Mouse (Mus musculus): ENCODE results near the gene Hist1h4i. TPM values are rescaled to one million over a fixed set of nuclear protein-coding genes. Genes with fewer than 3 reads are reported as not detected.
"Not testable (repeated sequence)": the region's sequence is repeated elsewhere in the genome, so short reads cannot be mapped to it uniquely, and the experiment has no call there.

Gene Hist1h4i
- 29.4 and 30.2 TPM in 2 replicates for polyA plus RNA-seq (2014; fragmentation: Nextera tagmentation; extraction: Ambion mirVana)

DNA sequence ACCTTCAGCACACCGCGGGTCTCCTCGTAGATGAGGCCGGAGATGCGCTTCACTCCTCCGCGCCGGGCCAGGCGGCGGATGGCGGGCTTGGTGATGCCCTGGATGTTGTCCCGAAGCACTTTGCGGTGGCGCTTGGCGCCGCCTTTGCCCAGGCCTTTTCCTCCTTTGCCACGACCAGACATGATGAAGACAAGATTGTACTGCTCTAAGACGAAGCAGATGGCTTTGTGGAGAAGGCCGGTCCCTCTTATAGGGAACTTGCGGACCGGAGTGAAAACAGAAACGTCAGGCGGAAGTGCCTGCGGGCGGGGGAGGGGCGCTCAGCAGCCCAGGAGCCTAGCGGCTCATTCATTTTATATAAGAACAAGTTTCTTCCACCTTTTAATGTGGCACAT is at the start of gene Hist1h4i:
Hist1h4i (minus strand) TSS at position 221 of the 395 bp plus-strand sequence.
- under 1% methylated on average over 22 of the region's 27 CpGs for WGBS
- Histone ChIP-seq H3K9ac (ENCODE audit: low read length) (peak within 1 kb of the TSS; percentile 74), H3K4me3 (ENCODE audit: low read depth, low read length) (peak within 1 kb of the TSS; percentile 33), H3K4me2 (ENCODE audit: low read depth, severe bottlenecking) (peak within 1 kb of the TSS; percentile 69), H3K27ac (replicated peaks; ENCODE audit: low read depth, low read length) (peak within 1 kb of the TSS; percentile 88)
- H3K36me3 ChIP-seq (ENCODE audit: control insufficient read depth, insufficient read depth, low read length); H3K9me3 ChIP-seq (ENCODE audit: control insufficient read depth, low read length); H3K4me1 ChIP-seq (ENCODE audit: control insufficient read depth, insufficient read depth, low read length); H3K27me3 ChIP-seq (ENCODE audit: control insufficient read depth, insufficient read depth, low read length): not testable (repeated sequence)
- peak; percentile 63 for ATAC-seq (ENCODE audit: insufficient number of reproducible peaks, low FRiP score, low TSS enrichment, low read depth)
- peak; percentile 98 for DNase-seq (ENCODE audit: low spot score)

- H3K4me1 ChIP-seq (ENCODE audit: control insufficient read depth, insufficient read depth, low read length); H3K9me3 ChIP-seq (ENCODE audit: control insufficient read depth, low read length); H3K4me3 ChIP-seq (ENCODE audit: low read depth, low read length); ATAC-seq (ENCODE audit: insufficient number of reproducible peaks, low FRiP score, low TSS enrichment, low read depth); H3K36me3 ChIP-seq (ENCODE audit: control insufficient read depth, insufficient read depth, low read length); DNase-seq (ENCODE audit: low spot score); H3K27me3 ChIP-seq (ENCODE audit: control insufficient read depth, insufficient read depth, low read length); H3K4me2 ChIP-seq (ENCODE audit: low read depth, severe bottlenecking); H3K9ac ChIP-seq (ENCODE audit: low read length); H3K27ac ChIP-seq (replicated peaks; ENCODE audit: low read depth, low read length): not testable (repeated sequence)
- 83% methylated on average over 1 of the region's 1 CpGs for WGBS
Measured at GRCm38 (mm10) chr13:22084140-22084539, 43.0 kb upstream of the Hist1h4i start, which contains the start of gene Vmn1r188. Gene Vmn1r188, plus strand, starts transcription at chr13:22084440.

DNA sequence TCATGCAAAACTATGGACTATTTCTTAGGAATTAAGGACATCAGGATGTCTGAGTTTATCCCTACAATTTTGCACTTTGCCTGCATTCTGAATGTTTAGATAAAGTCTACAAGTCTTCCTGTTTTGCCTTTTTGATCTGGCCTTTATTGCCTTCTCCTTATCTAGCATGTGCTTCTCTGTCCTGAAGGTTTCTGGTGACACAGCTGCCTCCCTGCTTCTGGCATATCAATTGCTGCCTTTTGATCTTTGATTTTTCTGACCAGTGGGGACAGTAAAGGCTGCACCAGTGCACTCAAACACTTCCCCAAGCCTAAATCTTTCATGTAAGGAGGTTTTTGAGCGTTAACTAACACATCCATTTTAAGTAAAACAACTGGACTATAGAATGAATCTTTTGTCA is 22.3 kb upstream of the Hist1h4i start:
- Histone ChIP-seq H3K27ac (replicated peaks; ENCODE audit: low read depth, low read length) (no peak overlapping the region), H3K9ac (ENCODE audit: low read length) (no peak overlapping the region), H3K9me3 (ENCODE audit: control insufficient read depth, low read length) (no peaks in the 10 kb centered on the region), H3K4me1 (ENCODE audit: control insufficient read depth, insufficient read depth, low read length) (no peaks in the 10 kb centered on the region), H3K36me3 (ENCODE audit: control insufficient read depth, insufficient read depth, low read length) (no peaks in the 10 kb centered on the region), H3K4me2 (ENCODE audit: low read depth, severe bottlenecking) (no peak overlapping the region), H3K4me3 (ENCODE audit: low read depth, low read length) (no peak overlapping the region), H3K27me3 (ENCODE audit: control insufficient read depth, insufficient read depth, low read length) (no peaks in the 10 kb centered on the region)
- WGBS, result 53% methylated on average over 1 of the region's 1 CpGs
- DNase-seq (ENCODE audit: low spot score), result no peak
- no peak for ATAC-seq (ENCODE audit: insufficient number of reproducible peaks, low FRiP score, low TSS enrichment, low read depth)

GRCm38 (mm10) chr13:22061422-22061821 is 20.3 kb upstream of the Hist1h4i start:
- no peaks in the 10 kb centered on the region for H3K4me1 ChIP-seq (ENCODE audit: control insufficient read depth, insufficient read depth, low read length)
- H3K9ac ChIP-seq (ENCODE audit: low read length), result no peak overlapping the region
- 77% methylated on average over 1 of the region's 1 CpGs for WGBS
- H3K27ac ChIP-seq (replicated peaks; ENCODE audit: low read depth, low read length), result no peak overlapping the region
- no peak for DNase-seq (ENCODE audit: low spot score)
- H3K27me3 ChIP-seq (ENCODE audit: control insufficient read depth, insufficient read depth, low read length), result no peaks in the 10 kb centered on the region
- no peaks in the 10 kb centered on the region for H3K36me3 ChIP-seq (ENCODE audit: control insufficient read depth, insufficient read depth, low read length)
- no peak overlapping the region for H3K4me3 ChIP-seq (ENCODE audit: low read depth, low read length)
- H3K9me3 ChIP-seq (ENCODE audit: control insufficient read depth, low read length), result no peaks in the 10 kb centered on the region
- no peak overlapping the region for H3K4me2 ChIP-seq (ENCODE audit: low read depth, severe bottlenecking)
- ATAC-seq (ENCODE audit: insufficient number of reproducible peaks, low FRiP score, low TSS enrichment, low read depth), result no peak

- H3K27ac ChIP-seq (replicated peaks; ENCODE audit: low read depth, low read length), result no peak overlapping the region
- no peaks in the 10 kb centered on the region for H3K4me1 ChIP-seq (ENCODE audit: control insufficient read depth, insufficient read depth, low read length)
- 100% methylated on average over 1 of the region's 1 CpGs for WGBS
- H3K9ac ChIP-seq (ENCODE audit: low read length), result no peak overlapping the region
- no peaks in the 10 kb centered on the region for H3K36me3 ChIP-seq (ENCODE audit: control insufficient read depth, insufficient read depth, low read length)
- no peaks in the 10 kb centered on the region for H3K9me3 ChIP-seq (ENCODE audit: control insufficient read depth, low read length)
- H3K4me2 ChIP-seq (ENCODE audit: low read depth, severe bottlenecking), result no peak overlapping the region
- no peaks in the 10 kb centered on the region for H3K27me3 ChIP-seq (ENCODE audit: control insufficient read depth, insufficient read depth, low read length)
- H3K4me3 ChIP-seq (ENCODE audit: low read depth, low read length), result no peak overlapping the region
- no peak for ATAC-seq (ENCODE audit: insufficient number of reproducible peaks, low FRiP score, low TSS enrichment, low read depth)
- no peak for DNase-seq (ENCODE audit: low spot score)
Measured at GRCm38 (mm10) chr13:22053754-22054153, 12.6 kb upstream of the Hist1h4i start.

- Histone ChIP-seq H3K9me3 (ENCODE audit: control insufficient read depth, low read length) (no peaks in the 10 kb centered on the region), H3K4me3 (ENCODE audit: low read depth, low read length) (peak overlapping the region; percentile 43), H3K27ac (replicated peaks; ENCODE audit: low read depth, low read length) (no peak overlapping the region), H3K27me3 (ENCODE audit: control insufficient read depth, insufficient read depth, low read length) (no peaks in the 10 kb centered on the region), H3K4me2 (ENCODE audit: low read depth, severe bottlenecking) (peak overlapping the region; percentile 50), H3K36me3 (ENCODE audit: control insufficient read depth, insufficient read depth, low read length) (no peaks in the 10 kb centered on the region), H3K4me1 (ENCODE audit: control insufficient read depth, insufficient read depth, low read length) (no peaks in the 10 kb centered on the region), H3K9ac (ENCODE audit: low read length) (no peak overlapping the region)
- WGBS, result 11% methylated on average over 5 of the region's 5 CpGs
- DNase-seq (ENCODE audit: low spot score) (no peak), ATAC-seq (ENCODE audit: insufficient number of reproducible peaks, low FRiP score, low TSS enrichment, low read depth) (no peak)
Measured at GRCm38 (mm10) chr13:22051523-22051859, 10.3 kb upstream of the Hist1h4i start.

DNA sequence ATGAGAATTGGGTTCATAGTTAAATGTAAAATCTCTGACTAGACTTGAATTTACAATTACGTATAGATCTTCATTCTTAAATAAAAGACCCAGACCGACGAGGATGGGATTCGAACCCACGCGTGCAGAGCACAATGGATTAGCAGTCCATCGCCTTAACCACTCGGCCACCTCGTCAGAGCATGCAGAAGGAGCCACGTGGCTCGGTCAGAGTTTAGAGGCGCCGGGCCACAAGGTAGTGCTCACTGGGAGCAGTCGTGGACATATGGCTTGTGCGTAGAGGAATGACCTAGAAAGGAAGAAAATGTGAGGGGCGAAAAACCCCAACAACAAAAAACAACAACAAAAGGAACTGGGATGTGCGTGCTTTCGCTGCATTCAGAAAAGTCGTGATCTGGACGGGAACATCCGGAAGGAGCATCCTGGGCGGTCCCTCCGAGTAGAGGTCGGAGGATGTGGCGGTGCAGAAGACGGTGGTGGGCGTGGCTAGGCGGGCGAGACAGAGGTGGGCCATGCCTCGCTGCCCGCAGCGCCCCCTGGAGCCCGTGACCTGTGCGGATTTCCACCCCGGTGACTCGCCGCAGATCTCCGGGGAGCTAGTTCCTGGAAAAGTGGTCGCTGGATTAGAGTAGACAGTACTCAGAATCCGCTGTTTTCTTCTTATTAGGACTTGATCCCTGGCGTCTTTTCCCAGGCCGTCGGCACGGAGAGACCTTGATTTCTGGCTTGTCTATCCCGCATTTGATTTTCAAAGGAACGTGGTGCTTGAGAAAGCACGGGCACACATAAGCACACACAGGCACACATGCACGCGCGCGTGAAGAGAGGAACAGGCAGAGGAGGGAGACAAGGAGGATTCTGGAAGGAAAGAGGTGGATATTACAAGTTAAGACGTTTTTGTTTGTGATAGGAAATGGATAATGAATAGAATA is 9.7 kb upstream of the Hist1h4i start:
- H3K27ac ChIP-seq (replicated peaks; ENCODE audit: low read depth, low read length), result peak overlapping the region; percentile 76
- no peaks in the 10 kb centered on the region for H3K36me3 ChIP-seq (ENCODE audit: control insufficient read depth, insufficient read depth, low read length)
- peak overlapping the region; percentile 45; the same call in 1 of the 2 replicates for H3K9ac ChIP-seq (ENCODE audit: low read length)
- H3K4me1 ChIP-seq (ENCODE audit: control insufficient read depth, insufficient read depth, low read length), result no peaks in the 10 kb centered on the region
- H3K9me3 ChIP-seq (ENCODE audit: control insufficient read depth, low read length), result no peaks in the 10 kb centered on the region
- H3K27me3 ChIP-seq (ENCODE audit: control insufficient read depth, insufficient read depth, low read length), result no peaks in the 10 kb centered on the region
- H3K4me3 ChIP-seq (ENCODE audit: low read depth, low read length), result peak overlapping the region; percentile 43
- ATAC-seq (ENCODE audit: insufficient number of reproducible peaks, low FRiP score, low TSS enrichment, low read depth) (peak; percentile 92), DNase-seq (ENCODE audit: low spot score) (peak; percentile 98)
- under 1% methylated on average over 52 of the region's 52 CpGs for whole genome bisulfite sequencing
- H3K4me2 ChIP-seq (ENCODE audit: low read depth, severe bottlenecking), result peak overlapping the region; percentile 50

GRCm38 (mm10) chr13:22049737-22050440 is 8.7 kb upstream of the Hist1h4i start:
- ATAC-seq (ENCODE audit: insufficient number of reproducible peaks, low FRiP score, low TSS enrichment, low read depth), result peak; percentile 71
- WGBS, result 1% methylated on average over 14 of the region's 14 CpGs
- H3K4me1 ChIP-seq (ENCODE audit: control insufficient read depth, insufficient read depth, low read length), result no peaks in the 10 kb centered on the region

More at GRCm38 (mm10) chr13:22049737-22050440, 8.7 kb upstream of the Hist1h4i start:
- Histone ChIP-seq H3K9me3 (ENCODE audit: control insufficient read depth, low read length) (no peaks in the 10 kb centered on the region), H3K9ac (ENCODE audit: low read length) (no peak overlapping the region; the same call in 1 of the 2 replicates), H3K27ac (replicated peaks; ENCODE audit: low read depth, low read length) (peak overlapping the region; percentile 76), H3K36me3 (ENCODE audit: control insufficient read depth, insufficient read depth, low read length) (no peaks in the 10 kb centered on the region), H3K4me3 (ENCODE audit: low read depth, low read length) (peak overlapping the region; percentile 43), H3K27me3 (ENCODE audit: control insufficient read depth, insufficient read depth, low read length) (no peaks in the 10 kb centered on the region), H3K4me2 (ENCODE audit: low read depth, severe bottlenecking) (peak overlapping the region; percentile 50)
- peak; percentile 86 for DNase-seq (ENCODE audit: low spot score)

All from limb, embryonic 11.5 days (tissue).